Mouse (Mus musculus): Measurements from ENCODE around the gene Aox2.

DNA sequence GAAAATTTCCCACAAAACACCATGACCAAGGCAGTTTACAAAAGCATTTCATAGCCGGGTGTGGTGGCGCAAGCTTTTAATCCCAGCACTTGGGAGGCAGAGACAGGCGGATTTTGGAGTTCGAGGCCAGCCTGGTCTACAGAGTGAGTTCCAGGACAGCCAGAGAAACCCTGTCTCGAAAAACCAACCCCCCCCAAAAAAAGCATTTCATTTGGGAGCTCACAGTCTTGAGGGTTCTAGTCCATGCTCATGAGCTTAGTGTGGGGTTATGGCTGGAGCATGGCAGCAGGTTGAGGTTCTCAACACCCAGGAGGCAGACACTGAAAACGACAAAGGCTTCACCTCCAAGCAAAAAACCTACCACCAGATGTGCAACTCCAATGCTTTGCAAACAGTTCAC, 130.0 kb downstream of the Aox2 start:
- no peak for TF ChIP-seq CTCF (conservative IDR thresholded peaks at IDR 0.05; ENCODE audit: insufficient read depth, insufficient read length, low read depth, low read length)
- no peak for TF ChIP-seq POLR2A (IDR thresholded peaks at IDR 0.05; ENCODE audit: low read depth, low read length)

Data from kidney, adult 2 months (tissue).